Mouse (Mus musculus) midbrain, embryonic 11.5 days (tissue): ENCODE measurements around the gene Shisa3. TPM values are rescaled to one million over a fixed set of nuclear protein-coding genes. Genes with fewer than 3 reads are reported as not detected.

Source experiments
- ATAC-seq: fragments of 200-750 bp; cut with Nextera tagmentation; 2 replicates; pipeline ENCODE4 v1.8.0; 2017; ENCODE audit warnings: moderate TSS enrichment, moderate library complexity; ENCODE audit not compliant: low FRiP score
- DNase-seq: peaks from one replicate; pipeline ENCODE4 v3.0.0; 2015; ENCODE audit warnings: low spot score; ENCODE audit errors: missing footprints
- H3K27ac ChIP-seq: fragments of 300-500 bp; sonication (generic); 2 replicates; pipeline ENCODE4 v1.5.1; 2014; ENCODE audit warnings: low read depth, low read length
- H3K27me3 ChIP-seq: fragments of 300-500 bp; sonication (generic); 2 replicates; pipeline ENCODE4 v1.6.1; 2014; ENCODE audit warnings: mild to moderate bottlenecking, low read length, moderate library complexity, mixed read lengths; ENCODE audit not compliant: control insufficient read depth, insufficient read depth
- H3K36me3 ChIP-seq: fragments of 300-500 bp; sonication (generic); 2 replicates; pipeline ENCODE4 v1.6.1; 2014; ENCODE audit warnings: mild to moderate bottlenecking, low read length, moderate library complexity, mixed read lengths; ENCODE audit not compliant: control insufficient read depth, insufficient read depth
- H3K4me1 ChIP-seq: fragments of 300-500 bp; sonication (generic); 2 replicates; pipeline ENCODE4 v1.6.1; 2014; ENCODE audit warnings: low read length; ENCODE audit not compliant: control insufficient read depth, insufficient read depth
- H3K4me2 ChIP-seq: fragments of 300-500 bp; sonication (generic); 2 replicates; pipeline ENCODE4 v1.6.1; 2014; ENCODE audit warnings: mild to moderate bottlenecking, moderate library complexity
- H3K4me3 ChIP-seq: fragments of 300-500 bp; sonication (generic); 2 replicates; pipeline ENCODE4 v1.5.1; 2014; ENCODE audit warnings: low read depth, low read length
- H3K9ac ChIP-seq: fragments of 300-500 bp; sonication (generic); 2 replicates; pipeline ENCODE4 v1.6.1; 2014; ENCODE audit warnings: low read length
- H3K9me3 ChIP-seq: fragments of 300-500 bp; sonication (generic); 2 replicates; pipeline ENCODE4 v1.6.1; 2016; ENCODE audit warnings: low read length; ENCODE audit not compliant: control insufficient read depth
- WGBS: fragments of 180-500 bp; shearing (Covaris S2); extraction: QIAGEN DNeasy Blood & Tissue Kit; methylation state at CpG from one replicate; pipeline ENCODE4 v1.1.7; 2014; 5-methylcytosine and 5-hydroxymethylcytosine counted together
- polyA plus RNA-seq: library from polyadenylated mRNA; unstranded; fragments of >200 nt; fragmentation: Nextera tagmentation; extraction: Ambion mirVana; gene quantifications from 2 replicates; pipeline ENCODE4 v1.2.1, GENCODE M21; 2014

Shisa3 gene
- polyA plus RNA-seq, 1 experiment from 2014 or later = 23.1 TPM

DNA sequence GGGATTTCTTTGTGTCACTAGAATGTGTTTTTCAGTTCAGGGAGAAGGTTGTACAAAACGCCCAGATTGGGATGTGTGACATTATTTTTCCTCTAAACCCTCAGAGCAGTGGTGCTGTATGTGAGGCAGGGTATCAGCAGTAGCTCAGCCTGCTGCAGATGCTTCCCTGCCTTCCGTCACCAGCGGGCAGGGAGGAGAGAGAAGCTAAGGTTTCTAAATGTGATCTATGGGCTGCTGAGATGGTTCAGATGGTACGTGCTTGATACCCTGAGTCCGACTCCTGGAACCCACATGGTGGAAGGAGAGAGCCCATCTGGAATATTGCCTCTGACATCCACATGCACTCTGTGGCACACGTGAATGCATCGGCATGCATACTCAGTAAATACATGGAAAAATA lies 12.1 kb upstream of the Shisa3 start:
- Histone ChIP-seq H3K9ac (no peak overlapping the region), H3K27ac (no peak overlapping the region), H3K4me3 (no peak overlapping the region), H3K4me2 (no peak overlapping the region), H3K27me3 (0 out of 2 replicates have a peak, but pooled peaks cover 2% of the 10 kb centered on the region), H3K9me3 (no peaks in the 10 kb centered on the region), H3K4me1 (no peaks in the 10 kb centered on the region), H3K36me3 (no peaks in the 10 kb centered on the region)
- ATAC-seq = no peak
- 82% methylated on average over 7 of the region's 7 CpGs for WGBS
- DNase-seq = no peak

DNA sequence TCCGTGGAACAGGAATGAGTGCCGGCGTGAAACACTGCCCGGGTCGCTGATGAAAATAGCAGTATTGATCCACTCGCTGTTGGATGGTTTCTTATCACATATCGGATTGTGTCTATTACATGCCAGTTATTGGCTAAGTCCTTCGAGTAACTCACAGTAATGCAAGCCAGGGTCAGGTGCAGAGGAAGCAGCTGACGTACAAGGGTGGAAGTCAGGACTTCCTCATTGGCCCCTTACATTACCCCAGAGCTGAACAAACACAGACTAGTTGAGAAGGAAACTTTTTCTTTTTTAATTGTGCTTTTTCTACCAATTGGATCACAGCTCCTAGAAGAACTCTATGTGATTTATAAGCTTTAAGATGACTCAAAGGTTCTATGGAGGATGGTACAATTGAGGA lies 7.7 kb upstream of the Shisa3 start:
- no peaks in the 10 kb centered on the region for H3K4me1 ChIP-seq
- H3K4me2 ChIP-seq = no peak overlapping the region
- ATAC-seq (no peak), DNase-seq (no peak)
- H3K9me3 ChIP-seq = no peaks in the 10 kb centered on the region
- no peak overlapping the region for H3K9ac ChIP-seq
- H3K4me3 ChIP-seq = no peak overlapping the region
- peaks cover 19% of the 10 kb centered on the region for H3K27me3 ChIP-seq
- no peak overlapping the region for H3K27ac ChIP-seq
- WGBS = 86% methylated on average over 9 of the region's 9 CpGs
- no peaks in the 10 kb centered on the region for H3K36me3 ChIP-seq

- WGBS = 46% methylated on average over 5 of the region's 5 CpGs
- DNase-seq (no peak), ATAC-seq (no peak)
- Histone ChIP-seq H3K36me3 (no peaks in the 10 kb centered on the region), H3K9me3 (no peaks in the 10 kb centered on the region), H3K27me3 (peaks cover 72% of the 10 kb centered on the region), H3K27ac (no peak overlapping the region), H3K9ac (no peak overlapping the region), H3K4me2 (no peak overlapping the region), H3K4me1 (peaks cover 15% of the 10 kb centered on the region), H3K4me3 (no peak overlapping the region)
These were observed 1.7 kb upstream of the Shisa3 start for GRCm38 (mm10) chr5:67605951-67606350.

DNA sequence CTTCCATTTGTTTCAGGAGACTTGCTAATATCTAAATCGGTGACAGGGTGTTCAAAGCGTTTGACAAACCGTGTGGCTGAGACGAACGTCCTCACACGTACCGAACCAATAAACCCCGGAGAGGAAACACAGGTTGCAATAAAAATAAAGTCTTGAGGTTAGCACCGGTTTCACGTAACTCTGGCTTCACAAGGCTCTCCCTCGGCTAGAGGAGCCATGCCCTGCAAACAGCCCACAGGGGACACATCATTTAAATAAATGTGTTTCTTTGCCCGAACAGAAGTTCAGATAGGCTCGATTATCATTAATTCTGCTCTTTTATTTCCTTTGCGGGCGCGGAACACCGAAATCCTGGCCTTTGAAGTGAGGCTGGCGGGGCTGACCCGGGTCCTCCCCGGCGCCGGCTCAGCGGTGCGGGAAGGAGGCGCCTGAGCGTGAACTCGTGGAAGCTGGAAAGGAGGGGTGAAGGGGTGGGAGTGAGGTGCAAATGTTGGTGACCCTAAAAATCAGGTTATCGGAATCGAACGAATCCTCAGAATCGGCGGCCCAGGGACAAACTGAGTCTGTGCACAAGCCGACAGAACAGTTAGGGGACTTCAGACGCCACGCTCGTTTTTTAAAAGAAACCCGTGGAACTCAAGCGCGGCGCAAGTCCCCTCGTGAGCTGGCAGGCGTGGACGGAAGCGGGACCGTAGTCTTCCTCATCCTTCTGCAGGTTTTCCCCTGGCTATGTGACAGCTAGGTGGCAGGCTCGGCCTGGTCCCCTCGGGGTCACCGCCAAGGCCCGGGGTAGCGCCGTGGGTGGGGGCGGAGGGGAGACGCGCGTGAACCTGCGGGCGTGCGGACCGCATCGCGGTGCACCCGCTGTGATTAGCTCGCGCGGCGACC lies 522 bp upstream of the Shisa3 start:
- Histone ChIP-seq H3K4me3 (peak overlapping the region; percentile 52), H3K4me1 (peaks cover 15% of the 10 kb centered on the region), H3K4me2 (peak overlapping the region; percentile 59), H3K36me3 (no peaks in the 10 kb centered on the region), H3K27me3 (peaks cover 78% of the 10 kb centered on the region), H3K9me3 (no peaks in the 10 kb centered on the region), H3K9ac (peak overlapping the region; percentile 68), H3K27ac (peak overlapping the region; percentile 40; the same call in 1 of the 2 replicates)
- under 1% methylated on average over 66 of the region's 66 CpGs for WGBS
- peak; percentile 97 for DNase-seq
- peak; percentile 73 for ATAC-seq

GRCm38 (mm10) chr5:67608674-67609519 lies 1.2 kb downstream of the Shisa3 start:
- Histone ChIP-seq H3K4me1 (peaks cover 15% of the 10 kb centered on the region), H3K4me3 (peak overlapping the region; percentile 52), H3K4me2 (peak overlapping the region; percentile 59), H3K36me3 (no peaks in the 10 kb centered on the region), H3K9ac (peak overlapping the region; percentile 68), H3K9me3 (no peaks in the 10 kb centered on the region), H3K27ac (peak overlapping the region; percentile 40), H3K27me3 (peaks cover 74% of the 10 kb centered on the region)
- ATAC-seq (peak; percentile 10), DNase-seq (peak; percentile 90)
- under 1% methylated on average over 31 of the region's 31 CpGs for whole genome bisulfite sequencing

GRCm38 (mm10) chr5:67609520-67609837 lies 1.8 kb downstream of the Shisa3 start:
- Histone ChIP-seq H3K4me3 (peak overlapping the region; percentile 52), H3K27ac (no peak overlapping the region), H3K9ac (peak overlapping the region; percentile 68), H3K36me3 (no peaks in the 10 kb centered on the region), H3K27me3 (peaks cover 78% of the 10 kb centered on the region), H3K9me3 (no peaks in the 10 kb centered on the region), H3K4me1 (peaks cover 15% of the 10 kb centered on the region), H3K4me2 (peak overlapping the region; percentile 59)
- no peak for ATAC-seq
- DNase-seq = peak; percentile 90
- 13% methylated on average over 2 of the region's 2 CpGs for WGBS

DNA sequence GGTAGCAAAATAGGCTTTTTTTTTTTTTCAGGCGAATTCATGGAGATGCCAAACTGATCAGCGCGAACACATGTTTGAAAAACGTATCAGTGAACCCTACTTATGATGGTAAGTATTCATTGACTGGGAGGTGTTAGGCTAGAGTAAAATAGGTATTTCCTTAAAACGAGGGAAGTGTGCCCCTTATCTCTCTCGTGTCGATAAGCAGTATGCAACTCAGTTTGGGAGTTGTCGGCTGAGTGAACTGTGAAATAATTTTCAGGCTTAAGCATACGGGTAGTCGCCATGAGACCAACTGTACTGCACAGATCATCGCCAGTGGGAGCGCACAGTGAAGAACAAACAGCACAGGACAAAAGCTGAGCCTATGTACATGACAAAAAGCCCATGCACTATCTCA lies 13.5 kb downstream of the Shisa3 start:
- Histone ChIP-seq H3K4me3 (no peak overlapping the region), H3K9me3 (no peaks in the 10 kb centered on the region), H3K27ac (no peak overlapping the region), H3K4me2 (no peak overlapping the region), H3K4me1 (no peaks in the 10 kb centered on the region), H3K9ac (no peak overlapping the region), H3K36me3 (peaks cover 3% of the 10 kb centered on the region; the same call in 1 of the 2 replicates), H3K27me3 (peaks cover 10% of the 10 kb centered on the region)
- 81% methylated on average over 12 of the region's 12 CpGs for WGBS
- DNase-seq = no peak
- ATAC-seq = peak; percentile 47; the same call in 1 of the 2 replicates

GRCm38 (mm10) chr5:67628180-67628940 lies 20.7 kb downstream of the Shisa3 start:
- Histone ChIP-seq H3K4me3 (no peak overlapping the region), H3K27me3 (peaks cover 37% of the 10 kb centered on the region)

More at GRCm38 (mm10) chr5:67628180-67628940, 20.7 kb downstream of the Shisa3 start:
- Histone ChIP-seq H3K27ac (no peak overlapping the region), H3K4me1 (peaks cover 4% of the 10 kb centered on the region), H3K9ac (no peak overlapping the region), H3K36me3 (no peaks in the 10 kb centered on the region), H3K9me3 (no peaks in the 10 kb centered on the region), H3K4me2 (no peak overlapping the region)
- 70% methylated on average over 9 of the region's 9 CpGs for WGBS
- DNase-seq (no peak), ATAC-seq (no peak)
